In genomic region chr11:17450360-17451045, GRCm38 (mm10) we compare ENCODE assay signal across 20 mouse cellular contexts.
DNase-seq lines count a peak whose midpoint lies in the region; ATAC-seq and TF ChIP-seq lines count a peak whose summit lies in the region.
"Had no signal": no experiment of that assay in that cellular context is flagged by ENCODE, and none has a peak within 500 bp of the region (broad histone marks: within the 10 kb centered on the region; RNA-seq: fewer than 3 reads in every experiment).

No protein-coding gene starts in this region.

- no peak for DNase-seq in forebrain, embryonic 11.5 days (ENCODE audit: low spot score)
- DNase-seq in lung, embryonic 14.5 days, result peak; percentile 17
- DNase-seq in lung, postnatal 10 days, result no peak
- DNase-seq in hindbrain, embryonic 14.5 days (ENCODE audit: low spot score), result peak; percentile 56
- no peak for DNase-seq in adrenal gland, postnatal 4 days (ENCODE audit: low spot score in 2 of 2)
- DNase-seq in spleen, postnatal 10 days (ENCODE audit: low spot score in 2 of 2), result no peak
- DNase-seq: cerebellum, adult 8-10 months; forebrain, postnatal 0 days; gastrocnemius, postnatal 14 days; heart, postnatal 36 days; left cerebral cortex, postnatal 4 days; lung, postnatal 4 days; right cerebral cortex, postnatal 25 days; thymus, postnatal 25 days had no signal

- peaks cover 7% of the 10 kb centered on the region; the same call in 1 of the 2 replicates for H3K27me3 ChIP-seq in forebrain, embryonic 12.5 days
- H3K27me3 ChIP-seq in forebrain, embryonic 11.5 days (ENCODE audit: control insufficient read depth, insufficient read depth, low read length), result no peaks in the 10 kb centered on the region
- H3K27me3 ChIP-seq in lung, embryonic 14.5 days (ENCODE audit: insufficient read depth, low read length), result no peaks in the 10 kb centered on the region
- H3K27me3 ChIP-seq in hindbrain, embryonic 14.5 days (ENCODE audit: control insufficient read depth, insufficient read depth, low read length), result no peaks in the 10 kb centered on the region
- H3K27me3 ChIP-seq in neural tube, embryonic 14.5 days (ENCODE audit: control insufficient read depth, insufficient read depth, low read length), result no peaks in the 10 kb centered on the region
- H3K27me3 ChIP-seq: embryonic facial prominence, embryonic 12.5 days; liver, embryonic 15.5 days had no signal

- no peak overlapping the region for H3K4me2 ChIP-seq in forebrain, embryonic 12.5 days
- no peak overlapping the region for H3K4me2 ChIP-seq in forebrain, embryonic 11.5 days (ENCODE audit: low read depth, low read length, severe bottlenecking)
- H3K4me2 ChIP-seq in lung, embryonic 14.5 days, result no peak overlapping the region
- no peak overlapping the region for H3K4me2 ChIP-seq in hindbrain, embryonic 14.5 days (replicated peaks)
- H3K4me2 ChIP-seq in neural tube, embryonic 14.5 days (ENCODE audit: low read depth, low read length), result no peak overlapping the region
- H3K4me2 ChIP-seq: embryonic facial prominence, embryonic 12.5 days; liver, embryonic 15.5 days had no signal

- H3K9ac ChIP-seq in forebrain, embryonic 12.5 days, result no peak overlapping the region
- no peak overlapping the region for H3K9ac ChIP-seq in forebrain, embryonic 11.5 days (ENCODE audit: low read length)
- no peak overlapping the region for H3K9ac ChIP-seq in lung, embryonic 14.5 days
- H3K9ac ChIP-seq in hindbrain, embryonic 14.5 days, result no peak overlapping the region
- H3K9ac ChIP-seq in neural tube, embryonic 14.5 days (replicated peaks; ENCODE audit: low read depth, low read length), result no peak overlapping the region
- H3K9ac ChIP-seq: embryonic facial prominence, embryonic 12.5 days; forebrain, postnatal 0 days; liver, embryonic 15.5 days had no signal

- no peaks in the 10 kb centered on the region for H3K4me1 ChIP-seq in forebrain, embryonic 12.5 days
- H3K4me1 ChIP-seq in forebrain, embryonic 11.5 days (replicated peaks; ENCODE audit: control insufficient read depth, insufficient read depth, low read length), result no peaks in the 10 kb centered on the region
- H3K4me1 ChIP-seq in lung, embryonic 14.5 days (ENCODE audit: insufficient read depth), result no peaks in the 10 kb centered on the region
- 0 out of 2 replicates have a peak, but pooled peaks cover 15% of the 10 kb centered on the region for H3K4me1 ChIP-seq in hindbrain, embryonic 14.5 days (replicated peaks; ENCODE audit: control insufficient read depth, insufficient read depth, low read length)
- 0 out of 2 replicates have a peak, but pooled peaks cover 3% of the 10 kb centered on the region for H3K4me1 ChIP-seq in neural tube, embryonic 14.5 days (ENCODE audit: control insufficient read depth, insufficient read depth, low read length)
- H3K4me1 ChIP-seq: heart, embryonic 10.5 days; liver, embryonic 15.5 days had no signal

- no peak overlapping the region for H3K27ac ChIP-seq in forebrain, embryonic 12.5 days
- no peak overlapping the region for H3K27ac ChIP-seq in forebrain, embryonic 11.5 days (ENCODE audit: low read depth, low read length)
- no peak overlapping the region for H3K27ac ChIP-seq in lung, embryonic 14.5 days (ENCODE audit: low read depth)
- H3K27ac ChIP-seq in hindbrain, embryonic 14.5 days, result peak overlapping the region; percentile 55; the same call in 1 of the 2 replicates
- H3K27ac ChIP-seq in neural tube, embryonic 14.5 days (ENCODE audit: low read depth, low read length), result no peak overlapping the region
- H3K27ac ChIP-seq: embryonic facial prominence, embryonic 12.5 days; heart, embryonic 10.5 days; liver, embryonic 15.5 days had no signal

- 72% methylated on average over 7 of the region's 7 CpGs for WGBS in forebrain, embryonic 12.5 days
- WGBS in forebrain, embryonic 11.5 days, result 75% methylated on average over 7 of the region's 7 CpGs
- 52% methylated on average over 7 of the region's 7 CpGs for WGBS in lung, embryonic 14.5 days
- WGBS in hindbrain, embryonic 14.5 days, result 52% methylated on average over 7 of the region's 7 CpGs
- 40% methylated on average over 7 of the region's 7 CpGs for WGBS in neural tube, embryonic 14.5 days

- no peak for TF ChIP-seq CTCF in lung, embryonic 14.5 days (IDR thresholded peaks at IDR 0.05; ENCODE audit: low read depth)

- H3K36me3 ChIP-seq in forebrain, embryonic 12.5 days (replicated peaks), result no peaks in the 10 kb centered on the region
- no peaks in the 10 kb centered on the region for H3K36me3 ChIP-seq in forebrain, embryonic 11.5 days (ENCODE audit: control insufficient read depth, insufficient read depth, low read length)
- no peaks in the 10 kb centered on the region for H3K36me3 ChIP-seq in lung, embryonic 14.5 days (ENCODE audit: insufficient read depth)
- no peaks in the 10 kb centered on the region for H3K36me3 ChIP-seq in hindbrain, embryonic 14.5 days (replicated peaks; ENCODE audit: control insufficient read depth, insufficient read depth)
- H3K36me3 ChIP-seq in neural tube, embryonic 14.5 days (ENCODE audit: control insufficient read depth, insufficient read depth, low read length), result no peaks in the 10 kb centered on the region
- H3K36me3 ChIP-seq: embryonic facial prominence, embryonic 12.5 days; heart, embryonic 10.5 days; liver, embryonic 15.5 days had no signal

- no peak overlapping the region for H3K4me3 ChIP-seq in forebrain, embryonic 12.5 days (replicated peaks)
- H3K4me3 ChIP-seq in forebrain, embryonic 11.5 days (ENCODE audit: low read depth, low read length), result no peak overlapping the region
- no peak overlapping the region for H3K4me3 ChIP-seq in lung, embryonic 14.5 days (ENCODE audit: low read depth, low read length)
- H3K4me3 ChIP-seq in hindbrain, embryonic 14.5 days (replicated peaks; ENCODE audit: low read length), result no peak overlapping the region
- H3K4me3 ChIP-seq in neural tube, embryonic 14.5 days (ENCODE audit: low read depth, low read length), result no peak overlapping the region
- H3K4me3 ChIP-seq: embryonic facial prominence, embryonic 12.5 days; heart, embryonic 10.5 days; liver, embryonic 15.5 days had no signal

- ATAC-seq in forebrain, embryonic 12.5 days (ENCODE audit: low FRiP score), result peak; percentile 53; the same call in 1 of the 2 replicates
- ATAC-seq in forebrain, embryonic 11.5 days (replicated peaks; ENCODE audit: low FRiP score), result no peak
- ATAC-seq in lung, embryonic 14.5 days (ENCODE audit: insufficient read depth), result no peak
- peak; percentile 80 for ATAC-seq in hindbrain, embryonic 14.5 days (ENCODE audit: low FRiP score)
- ATAC-seq in neural tube, embryonic 14.5 days (ENCODE audit: low read depth), result peak; percentile 79
- ATAC-seq: Patski had no signal

- H3K9me3 ChIP-seq in forebrain, embryonic 12.5 days, result no peaks in the 10 kb centered on the region
- H3K9me3 ChIP-seq in forebrain, embryonic 11.5 days (ENCODE audit: control insufficient read depth, low read length), result no peaks in the 10 kb centered on the region
- H3K9me3 ChIP-seq in lung, embryonic 14.5 days (ENCODE audit: low read depth, low read length), result no peaks in the 10 kb centered on the region
- H3K9me3 ChIP-seq in hindbrain, embryonic 14.5 days (ENCODE audit: control insufficient read depth, low read length), result no peaks in the 10 kb centered on the region
- H3K9me3 ChIP-seq in neural tube, embryonic 14.5 days (ENCODE audit: control insufficient read depth, low read length), result no peaks in the 10 kb centered on the region
- H3K9me3 ChIP-seq: embryonic facial prominence, embryonic 12.5 days; heart, embryonic 10.5 days; liver, embryonic 15.5 days had no signal

Comparison
In these comparisons a context has a peak if more than half of its experiments do, and no peak if none do; other contexts are left out.
1. ATAC-seq: peak in forebrain, embryonic 12.5 days (single experiment), hindbrain, embryonic 14.5 days (single experiment) and neural tube, embryonic 14.5 days (single experiment); none in forebrain, embryonic 11.5 days (single experiment) and lung, embryonic 14.5 days (single experiment).
2. DNase-seq: peak in lung, embryonic 14.5 days (single experiment) and hindbrain, embryonic 14.5 days (single experiment); none in forebrain, embryonic 11.5 days (single experiment), lung, postnatal 10 days (single experiment), adrenal gland, postnatal 4 days (0 of 2) and spleen, postnatal 10 days (0 of 2).